Mouse (Mus musculus) bone marrow macrophage, adult 2 months (primary cell): Measurements from ENCODE around the gene Matn4.
"Not testable (repeated sequence)": the region's sequence is repeated elsewhere in the genome, so short reads cannot be mapped to it uniquely, and the experiment has no call there.

Experiments
- CTCF ChIP-seq: IDR thresholded peaks from 2 replicates; pipeline ENCODE4 v1.5.1; 2012; ENCODE audit warnings: low read depth, mild to moderate bottlenecking, low read length, moderate library complexity
- POLR2A ChIP-seq: IDR thresholded peaks from 2 replicates; pipeline ENCODE4 v1.6.1; 2012; ENCODE audit warnings: mild to moderate bottlenecking, low read depth, low read length, borderline replicate concordance

- TF ChIP-seq CTCF, POLR2A: not testable (repeated sequence)
Observed at GRCm38 (mm10) chr2:164347697-164348096, 57.3 kb downstream of the Matn4 start.
